Mouse (Mus musculus) 3T3-L1 (cell line): ENCODE data around the gene Klhl8.
A peak's percentile ranks its signal among the peaks of the same experiment; 100 is the strongest.
"Not testable (repeated sequence)": the region's sequence is repeated elsewhere in the genome, so short reads cannot be mapped to it uniquely, and the experiment has no call there.

Source experiments
- DNase-seq: peaks from one replicate; pipeline ENCODE4 v3.0.0-alpha.2; 2015; ENCODE audit warnings: low read depth, low spot score

The Klhl8 gene

GRCm38 (mm10) chr5:103910748-103911409, at the start of gene Klhl8:
Gene Klhl8, minus strand, starts transcription at chr5:103911259.
- DNase-seq: peak; percentile 83

GRCm38 (mm10) chr5:103954638-103955037, 43.6 kb upstream of the Klhl8 start:
- no peak for DNase-seq

- DNase-seq: peak; percentile 85
These were observed 42.4 kb upstream of the Klhl8 start for GRCm38 (mm10) chr5:103953135-103954083.

DNA sequence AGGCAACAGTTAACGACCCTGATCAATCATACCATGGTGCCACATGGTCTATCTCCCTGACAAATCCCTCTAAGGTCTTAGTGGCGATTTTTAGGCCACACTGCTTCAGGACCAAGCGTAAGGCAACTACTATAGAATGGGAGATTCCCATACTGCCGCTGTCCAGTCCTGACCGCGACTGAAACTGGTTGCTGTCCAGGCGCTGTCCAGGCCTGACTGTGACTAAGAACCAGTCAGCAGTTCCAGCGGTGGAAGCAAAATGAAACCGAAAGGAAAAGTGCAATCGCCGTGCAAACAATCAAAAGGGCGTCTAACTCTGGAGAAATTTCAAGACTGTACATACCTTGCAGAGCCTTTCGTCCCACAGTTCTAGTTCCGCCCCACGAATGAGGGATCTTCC, 39.1 kb upstream of the Klhl8 start:
- not testable (repeated sequence) for DNase-seq

GRCm38 (mm10) chr5:103943183-103943582, 32.1 kb upstream of the Klhl8 start:
- DNase-seq: no peak

DNA sequence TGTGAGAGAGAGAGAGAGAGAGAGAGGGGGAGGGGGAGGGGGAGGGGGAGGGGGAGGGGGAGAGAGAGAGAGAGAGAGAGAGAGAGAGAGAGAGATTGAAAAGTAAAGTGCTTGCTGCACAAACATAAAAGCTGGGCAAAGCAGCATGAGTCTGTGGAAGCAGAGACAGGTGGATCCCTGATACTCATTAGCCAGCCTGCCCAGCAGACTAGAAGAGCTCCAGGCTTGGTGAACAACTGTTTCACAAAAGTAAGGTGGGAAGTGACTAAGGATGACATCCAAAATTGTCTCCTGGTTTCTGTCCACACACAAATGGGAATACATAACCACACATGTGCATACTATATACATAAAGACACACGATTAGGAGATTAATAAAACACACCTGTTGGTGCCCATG, 28.8 kb upstream of the Klhl8 start:
- DNase-seq: no peak

GRCm38 (mm10) chr5:103939350-103939652, 28.2 kb upstream of the Klhl8 start:
- no peak for DNase-seq

DNA sequence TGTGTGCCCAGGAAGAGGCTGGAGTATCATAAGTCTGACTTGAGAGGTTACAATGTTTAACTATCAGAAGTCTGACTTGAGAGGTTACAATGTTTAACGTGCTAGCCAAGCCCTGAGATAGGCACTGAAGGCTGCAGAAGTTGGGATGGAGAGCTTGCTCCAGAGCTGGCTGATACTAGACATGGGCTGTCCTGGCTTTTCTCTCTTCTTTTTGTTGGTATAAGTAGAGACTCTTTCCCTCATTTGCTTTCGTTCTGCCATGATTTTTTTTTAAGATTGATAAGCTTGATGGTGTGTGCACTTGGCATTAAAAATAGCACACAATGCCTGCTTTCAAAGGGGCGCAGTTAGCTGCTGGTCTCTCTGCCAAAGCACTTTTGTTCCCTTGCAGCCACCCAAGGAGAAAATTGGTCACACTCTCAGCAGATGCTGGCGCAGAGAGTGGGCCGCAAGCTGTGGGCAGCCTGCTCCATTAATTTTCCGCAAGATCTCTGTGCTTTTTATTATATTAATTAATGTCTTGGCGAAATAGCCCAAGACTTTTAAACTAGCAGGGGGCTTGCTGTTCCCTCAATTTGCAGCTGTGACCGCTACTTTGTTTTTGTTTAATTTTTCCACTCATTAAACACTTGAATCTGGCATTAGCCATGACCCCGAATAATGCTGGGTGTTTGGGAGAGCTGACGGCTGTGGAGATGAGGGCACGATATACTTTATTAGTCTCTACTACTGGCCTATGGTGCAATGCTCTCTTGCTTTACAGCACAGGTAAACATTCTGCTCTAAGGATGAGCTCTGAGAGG, 27.7 kb upstream of the Klhl8 start:
- no peak for DNase-seq

DNA sequence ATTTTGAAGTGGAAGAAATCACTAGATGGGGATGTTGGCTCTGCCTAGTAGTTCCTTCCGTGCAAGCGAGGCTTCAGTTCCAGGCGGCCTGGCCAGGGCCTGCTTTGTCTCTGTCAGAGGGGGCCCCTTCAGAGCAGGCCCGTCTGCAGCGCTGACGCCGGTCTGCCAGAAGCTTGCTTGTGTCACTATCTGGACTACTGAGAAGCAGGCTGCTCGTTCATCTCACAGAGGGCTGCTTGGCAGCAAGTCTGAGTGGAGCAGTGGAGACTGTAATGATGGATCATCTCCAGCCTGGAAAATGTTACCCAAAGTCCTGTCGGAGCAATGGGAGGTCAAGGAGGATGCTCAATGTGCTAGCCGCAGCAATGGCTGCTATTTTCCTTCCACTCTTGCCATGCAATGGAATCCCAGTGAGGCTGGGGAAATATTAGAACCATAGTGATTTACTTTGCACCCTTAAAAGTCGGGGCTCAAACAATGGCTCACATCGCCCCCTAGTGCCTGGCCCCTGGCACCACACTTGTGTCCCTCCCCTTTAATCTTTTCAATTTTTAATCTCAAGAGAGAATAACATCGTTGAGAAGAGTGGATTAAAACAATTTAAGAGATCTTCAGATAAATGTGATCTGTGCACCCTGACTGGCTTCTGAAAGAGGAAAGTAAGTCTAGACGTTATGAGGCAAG, 26.0 kb upstream of the Klhl8 start:
- DNase-seq: peak; percentile 26

DNA sequence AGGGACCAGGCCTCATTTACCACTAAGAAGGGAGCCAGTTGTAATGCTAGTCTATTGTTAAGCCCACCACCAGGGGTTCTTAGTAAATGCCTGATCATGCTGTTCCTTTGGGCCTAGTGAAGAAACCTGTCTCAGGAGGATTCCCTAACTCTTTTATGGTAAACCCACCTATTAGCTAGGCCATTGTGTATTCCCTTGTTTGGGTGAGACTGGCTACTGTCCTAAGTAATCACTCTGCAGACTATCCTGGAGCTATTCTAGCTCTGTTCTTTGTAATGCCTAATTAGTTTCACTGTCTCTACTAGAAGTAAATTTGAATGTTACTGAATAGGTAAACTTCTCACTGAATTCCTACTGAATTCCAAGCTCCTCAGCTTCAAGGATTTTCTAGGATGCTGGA, 20.9 kb upstream of the Klhl8 start:
- not testable (repeated sequence) for DNase-seq

DNA sequence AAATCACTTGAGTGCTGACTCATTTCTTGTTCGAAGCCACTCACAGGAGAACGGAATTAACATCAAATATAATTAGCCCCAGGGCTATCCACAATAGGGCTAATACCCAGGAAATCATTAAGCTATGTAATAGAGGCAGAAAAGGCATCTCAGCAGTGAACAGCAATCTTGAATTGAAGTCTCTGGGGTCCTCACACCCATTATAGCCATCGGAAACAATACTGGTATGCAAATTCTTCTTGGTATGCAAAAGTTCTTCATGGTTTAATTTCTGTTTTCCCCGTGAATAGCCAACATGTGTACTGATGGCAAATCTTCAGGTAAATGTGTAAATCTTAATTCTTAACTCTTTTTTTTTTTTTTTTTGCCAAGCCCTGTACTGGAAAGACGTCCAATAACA, 19.5 kb upstream of the Klhl8 start:
- DNase-seq: no peak

DNA sequence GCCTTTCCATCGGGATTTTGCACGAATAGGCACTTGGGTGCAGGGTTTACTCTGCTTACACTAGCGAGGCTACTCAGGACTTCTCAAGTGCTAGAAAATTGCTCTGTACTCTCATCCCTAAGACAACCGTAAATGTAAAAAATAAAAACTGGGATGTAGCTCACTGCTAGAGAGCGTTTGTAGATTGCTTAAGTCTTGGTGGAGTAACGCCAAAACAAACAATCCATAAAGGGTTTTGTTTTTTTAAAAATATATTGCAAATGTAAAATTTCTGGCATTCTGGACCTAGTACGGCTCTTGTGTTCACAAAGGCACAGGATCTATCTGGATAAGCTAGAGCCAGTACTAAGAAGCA, 17.1 kb upstream of the Klhl8 start:
- peak; percentile 20 for DNase-seq

- DNase-seq: peak; percentile 93
These were observed 16.6 kb upstream of the Klhl8 start for GRCm38 (mm10) chr5:103927429-103928195.

- DNase-seq: peak; percentile 20
These were observed 15.3 kb upstream of the Klhl8 start for GRCm38 (mm10) chr5:103926398-103926797.

DNA sequence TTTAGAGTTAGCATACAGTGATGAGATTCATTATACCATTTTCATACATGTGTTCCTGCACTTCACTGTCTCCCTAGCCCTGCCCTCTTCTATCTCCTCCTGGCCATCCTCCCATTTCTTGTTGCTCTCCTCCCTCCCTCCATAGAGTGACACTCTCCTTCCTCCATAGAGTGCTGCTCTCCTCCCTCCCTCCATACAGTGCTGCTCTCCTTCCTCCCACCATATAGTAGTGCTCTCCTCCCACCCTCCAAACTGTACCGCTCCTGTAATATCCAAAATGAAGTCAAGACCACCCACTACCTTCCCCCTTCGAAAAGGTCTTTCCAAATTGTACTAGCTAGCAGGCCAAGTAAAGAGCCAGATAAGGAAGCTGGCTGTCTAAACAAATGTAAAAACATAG, 12.7 kb upstream of the Klhl8 start:
- no peak for DNase-seq

DNA sequence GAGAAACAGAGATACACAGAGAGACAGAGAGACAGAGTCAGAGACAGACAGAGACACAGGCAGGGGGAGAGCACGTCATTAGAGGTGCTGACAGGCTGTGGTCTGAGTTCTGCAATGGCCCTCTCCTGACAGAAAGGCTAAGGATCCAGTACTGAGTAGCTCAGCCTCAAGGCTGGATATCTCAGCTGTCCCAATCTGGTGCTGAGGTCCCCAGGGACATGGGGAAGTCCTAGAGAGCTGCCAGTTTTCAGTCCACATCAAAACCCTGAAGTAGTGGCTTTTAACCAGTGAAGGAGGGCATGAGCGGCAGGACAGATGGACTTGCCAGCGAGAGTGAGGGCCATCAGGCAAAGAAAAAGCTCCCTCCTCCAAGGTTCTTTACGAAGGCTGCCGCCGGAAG, 12.0 kb upstream of the Klhl8 start:
- peak; percentile 35 for DNase-seq

DNA sequence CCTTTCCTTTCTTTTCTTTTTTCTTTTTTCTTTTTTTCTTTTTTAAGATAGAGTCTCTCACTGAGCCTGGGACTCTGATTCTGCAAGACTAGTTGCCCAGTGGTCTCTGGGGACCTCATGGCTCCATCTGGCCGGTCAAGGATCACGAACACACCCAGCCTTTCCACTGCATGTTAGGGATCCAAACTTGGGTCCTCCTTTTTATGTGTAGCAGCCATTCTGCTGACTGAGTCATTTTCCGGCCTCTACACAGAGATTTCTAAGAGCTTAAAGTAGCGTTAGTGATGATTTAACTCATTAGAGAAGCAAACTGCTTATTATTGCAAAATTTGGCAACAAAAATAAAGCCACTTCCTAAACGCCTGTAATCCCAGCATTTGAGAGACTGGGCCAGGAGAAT, 11.4 kb upstream of the Klhl8 start:
- peak; percentile 46 for DNase-seq

- DNase-seq: no peak
These were observed 8.4 kb upstream of the Klhl8 start for GRCm38 (mm10) chr5:103919497-103919896.

- no peak for DNase-seq
These were observed 7.2 kb upstream of the Klhl8 start for GRCm38 (mm10) chr5:103918233-103918632.

GRCm38 (mm10) chr5:103917357-103917895, 6.4 kb upstream of the Klhl8 start:
- DNase-seq: no peak
